Mouse (Mus musculus) stomach, embryonic 15.5 days (tissue): ENCODE measurements around the gene Acsf3. TPM values are rescaled to one million over a fixed set of nuclear protein-coding genes. Genes with fewer than 3 reads are reported as not detected.

Experiments
- ATAC-seq: fragments of 200-750 bp; cut with Nextera tagmentation; 2 replicates; pipeline ENCODE4 v1.8.0; 2017; ENCODE audit warnings: low read depth, moderate number of reproducible peaks, moderate TSS enrichment; ENCODE audit not compliant: insufficient read depth, low FRiP score
- H3K27ac ChIP-seq: fragments of 300-500 bp; sonication (generic); 2 replicates; pipeline ENCODE4 v1.5.1; 2015; ENCODE audit warnings: mild to moderate bottlenecking, inconsistent platforms
- H3K27me3 ChIP-seq: fragments of 300-500 bp; sonication (generic); replicated peaks from 2 replicates; pipeline ENCODE4 v1.6.1; 2015; ENCODE audit warnings: inconsistent platforms
- H3K36me3 ChIP-seq: fragments of 300-500 bp; sonication (generic); 2 replicates; pipeline ENCODE4 v1.6.1; 2015; ENCODE audit warnings: inconsistent platforms
- H3K4me1 ChIP-seq: fragments of 300-500 bp; sonication (generic); 2 replicates; pipeline ENCODE4 v1.6.1; 2015; ENCODE audit warnings: inconsistent platforms
- H3K4me2 ChIP-seq: fragments of 300-500 bp; sonication (generic); 2 replicates; pipeline ENCODE4 v1.6.1; 2015; ENCODE audit warnings: mild to moderate bottlenecking, inconsistent platforms
- H3K4me3 ChIP-seq: fragments of 300-500 bp; sonication (generic); replicated peaks from 2 replicates; pipeline ENCODE4 v1.5.1; 2015; ENCODE audit warnings: inconsistent platforms
- H3K9ac ChIP-seq: fragments of 300-500 bp; sonication (generic); 2 replicates; pipeline ENCODE4 v1.6.1; 2015; ENCODE audit warnings: inconsistent platforms
- H3K9me3 ChIP-seq: fragments of 300-500 bp; sonication (generic); 2 replicates; pipeline ENCODE4 v1.6.1; 2016; ENCODE audit warnings: inconsistent platforms
- WGBS: fragments of 180-500 bp; shearing (Covaris S2); methylation state at CpG from one replicate; pipeline ENCODE4 v1.1.7; 2015; 5-methylcytosine and 5-hydroxymethylcytosine counted together
- polyA plus RNA-seq: library from polyadenylated mRNA; unstranded; fragments of >200 nt; fragmentation: Nextera tagmentation; extraction: Ambion mirVana; gene quantifications from 2 replicates; pipeline ENCODE4 v1.2.1, GENCODE M21; 2015

Gene Acsf3
- polyA plus RNA-seq, 1 experiment from 2014 or later = 16.5 TPM

GRCm38 (mm10) chr8:122745022-122745749 lies 30.1 kb upstream of the Acsf3 start:
- Histone ChIP-seq H3K9ac (no peak overlapping the region), H3K27me3 (peaks cover 40% of the 10 kb centered on the region), H3K4me1 (no peaks in the 10 kb centered on the region), H3K4me2 (no peak overlapping the region), H3K36me3 (no peaks in the 10 kb centered on the region), H3K27ac (no peak overlapping the region), H3K4me3 (no peak overlapping the region), H3K9me3 (no peaks in the 10 kb centered on the region)
- no peak for ATAC-seq
- 27% methylated on average over 17 of the region's 17 CpGs for whole genome bisulfite sequencing

- no peak overlapping the region for H3K4me3 ChIP-seq
- H3K36me3 ChIP-seq = no peaks in the 10 kb centered on the region
- peaks cover 40% of the 10 kb centered on the region for H3K27me3 ChIP-seq
- H3K9ac ChIP-seq = no peak overlapping the region
- H3K9me3 ChIP-seq = no peaks in the 10 kb centered on the region
- WGBS = 20% methylated on average over 16 of the region's 16 CpGs
- no peaks in the 10 kb centered on the region for H3K4me1 ChIP-seq
- no peak for ATAC-seq
- no peak overlapping the region for H3K4me2 ChIP-seq
- no peak overlapping the region for H3K27ac ChIP-seq
These were observed 29.5 kb upstream of the Acsf3 start for GRCm38 (mm10) chr8:122745750-122746275.

DNA sequence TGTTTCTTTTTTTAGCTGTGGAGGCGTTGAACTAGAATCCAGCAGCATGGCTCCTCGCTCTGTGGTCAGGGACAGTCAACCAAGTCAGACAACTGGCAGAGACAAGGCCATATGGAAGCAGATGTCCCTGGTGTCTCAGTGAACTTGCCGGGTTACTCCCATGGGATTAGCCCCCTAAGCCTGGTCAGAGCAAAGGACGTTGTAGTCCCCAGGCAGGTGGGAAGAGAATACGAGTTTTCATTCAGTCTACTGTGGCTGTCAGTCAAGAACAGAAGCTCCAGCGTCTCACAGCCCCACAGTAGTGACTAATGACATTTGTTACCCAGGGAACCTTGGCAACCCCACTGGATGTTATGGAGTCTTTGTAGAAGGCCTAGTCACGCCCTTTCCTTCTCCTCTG lies 28.8 kb upstream of the Acsf3 start:
- H3K4me2 ChIP-seq = no peak overlapping the region
- no peak overlapping the region for H3K27ac ChIP-seq
- no peaks in the 10 kb centered on the region for H3K9me3 ChIP-seq
- WGBS = 62% methylated on average over 7 of the region's 7 CpGs
- no peaks in the 10 kb centered on the region for H3K36me3 ChIP-seq
- H3K27me3 ChIP-seq = peaks cover 40% of the 10 kb centered on the region
- H3K4me3 ChIP-seq = no peak overlapping the region
- no peak overlapping the region for H3K9ac ChIP-seq
- H3K4me1 ChIP-seq = no peaks in the 10 kb centered on the region
- no peak for ATAC-seq

DNA sequence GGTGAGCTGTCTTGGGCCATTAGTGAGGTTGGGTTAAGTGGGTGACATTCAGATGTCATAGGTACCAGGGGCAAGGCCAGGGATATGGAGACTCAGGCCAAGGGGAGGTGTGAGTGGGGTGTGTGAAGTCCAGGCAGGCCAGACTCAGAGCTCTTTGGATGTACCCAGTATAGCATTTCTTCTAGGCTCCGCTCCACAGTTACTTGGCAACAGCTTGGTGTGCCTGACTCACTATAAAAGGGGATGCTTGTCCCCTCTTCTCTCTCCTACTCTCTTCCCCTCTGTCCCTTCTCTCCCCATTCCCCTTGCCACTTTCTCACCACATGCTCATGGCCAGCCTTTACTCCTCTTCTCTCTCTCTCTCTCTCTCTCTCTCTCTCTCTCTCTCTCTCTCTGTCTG lies 27.5 kb upstream of the Acsf3 start:
- Histone ChIP-seq H3K4me2 (no peak overlapping the region), H3K27ac (no peak overlapping the region), H3K27me3 (peaks cover 37% of the 10 kb centered on the region), H3K9me3 (no peaks in the 10 kb centered on the region), H3K4me3 (no peak overlapping the region), H3K36me3 (no peaks in the 10 kb centered on the region), H3K4me1 (no peaks in the 10 kb centered on the region), H3K9ac (no peak overlapping the region)
- no peak for ATAC-seq
- WGBS = 86% methylated on average over 1 of the region's 1 CpGs

DNA sequence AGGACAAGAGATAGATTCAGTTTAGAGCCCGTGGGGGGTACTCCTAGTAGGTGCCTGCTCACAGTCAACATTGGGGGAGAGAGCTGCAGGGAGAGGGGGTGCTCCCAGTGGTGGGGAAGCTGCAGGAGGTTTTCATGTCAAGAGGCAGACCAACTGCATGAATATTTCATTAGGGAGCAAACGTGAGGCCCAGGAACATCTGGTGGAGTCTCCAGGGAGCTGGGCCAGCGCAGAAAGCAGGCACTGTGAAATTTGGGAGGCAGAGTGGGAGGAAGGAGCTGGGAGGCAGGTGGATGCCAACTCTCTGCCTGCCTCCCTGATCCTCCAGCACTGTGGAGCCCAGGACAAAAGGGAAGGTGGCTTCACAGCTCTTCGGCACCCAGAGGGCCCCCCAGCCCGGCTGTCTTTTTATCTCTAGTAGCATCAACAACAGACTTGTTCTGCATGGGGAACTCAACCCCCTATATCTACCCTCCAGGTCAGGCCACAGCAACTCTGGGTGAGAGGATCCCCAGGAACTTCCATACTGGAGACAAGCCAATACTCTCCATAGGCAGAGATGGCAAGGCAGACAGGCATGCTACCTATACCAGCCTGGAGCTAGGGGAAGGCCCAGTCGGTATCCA lies 25.8 kb upstream of the Acsf3 start:
- Histone ChIP-seq H3K36me3 (no peaks in the 10 kb centered on the region), H3K9ac (no peak overlapping the region), H3K27ac (no peak overlapping the region), H3K4me2 (no peak overlapping the region), H3K27me3 (peaks cover 27% of the 10 kb centered on the region; the same call in 1 of the 2 replicates), H3K4me1 (no peaks in the 10 kb centered on the region), H3K4me3 (no peak overlapping the region), H3K9me3 (no peaks in the 10 kb centered on the region)
- WGBS = 65% methylated on average over 6 of the region's 6 CpGs
- ATAC-seq = no peak

GRCm38 (mm10) chr8:122751342-122751741 lies 23.9 kb upstream of the Acsf3 start:
- Histone ChIP-seq H3K36me3 (no peaks in the 10 kb centered on the region), H3K27me3 (peaks cover 13% of the 10 kb centered on the region; the same call in 1 of the 2 replicates), H3K4me3 (no peak overlapping the region), H3K9ac (no peak overlapping the region), H3K9me3 (no peaks in the 10 kb centered on the region), H3K27ac (no peak overlapping the region), H3K4me2 (no peak overlapping the region), H3K4me1 (no peaks in the 10 kb centered on the region)
- no peak for ATAC-seq
- 81% methylated on average over 5 of the region's 5 CpGs for WGBS

GRCm38 (mm10) chr8:122752111-122752721 lies 23.1 kb upstream of the Acsf3 start:
- Histone ChIP-seq H3K9ac (no peak overlapping the region), H3K27ac (no peak overlapping the region), H3K36me3 (no peaks in the 10 kb centered on the region), H3K9me3 (no peaks in the 10 kb centered on the region), H3K27me3 (peaks cover 9% of the 10 kb centered on the region; the same call in 1 of the 2 replicates), H3K4me2 (no peak overlapping the region), H3K4me3 (no peak overlapping the region), H3K4me1 (no peaks in the 10 kb centered on the region)
- ATAC-seq = no peak
- WGBS = 82% methylated on average over 29 of the region's 29 CpGs

DNA sequence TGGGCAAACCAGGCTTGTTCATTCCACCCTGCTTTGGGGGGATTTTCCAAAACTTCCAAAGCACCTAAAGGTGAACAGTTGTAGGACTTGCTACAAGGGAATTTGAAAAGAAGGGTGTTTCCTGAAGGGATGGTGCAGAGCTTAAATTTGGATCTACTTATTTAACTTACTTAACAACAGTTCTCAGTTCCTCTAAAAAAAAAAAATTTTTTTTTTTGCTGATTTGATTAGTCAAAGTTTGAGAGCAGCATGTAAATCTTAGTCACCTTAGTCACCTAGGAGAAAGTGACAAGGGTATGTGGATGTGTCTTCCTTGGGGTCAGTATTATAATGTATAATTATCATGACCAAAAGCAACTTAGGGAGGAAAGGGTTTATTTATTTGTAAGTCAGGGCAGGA lies 16.7 kb upstream of the Acsf3 start:
- Histone ChIP-seq H3K9me3 (no peaks in the 10 kb centered on the region), H3K9ac (no peak overlapping the region), H3K27me3 (no peaks in the 10 kb centered on the region), H3K36me3 (no peaks in the 10 kb centered on the region), H3K4me3 (no peak overlapping the region), H3K27ac (no peak overlapping the region), H3K4me2 (no peak overlapping the region), H3K4me1 (0 out of 2 replicates have a peak, but pooled peaks cover 3% of the 10 kb centered on the region)
- ATAC-seq = no peak

- Histone ChIP-seq H3K9me3 (no peaks in the 10 kb centered on the region), H3K27me3 (no peaks in the 10 kb centered on the region), H3K27ac (no peak overlapping the region), H3K36me3 (no peaks in the 10 kb centered on the region), H3K4me3 (no peak overlapping the region), H3K4me1 (0 out of 2 replicates have a peak, but pooled peaks cover 3% of the 10 kb centered on the region), H3K9ac (no peak overlapping the region), H3K4me2 (no peak overlapping the region)
- 64% methylated on average over 7 of the region's 7 CpGs for WGBS
- no peak for ATAC-seq
These were observed 15.2 kb upstream of the Acsf3 start for GRCm38 (mm10) chr8:122760116-122760515.

DNA sequence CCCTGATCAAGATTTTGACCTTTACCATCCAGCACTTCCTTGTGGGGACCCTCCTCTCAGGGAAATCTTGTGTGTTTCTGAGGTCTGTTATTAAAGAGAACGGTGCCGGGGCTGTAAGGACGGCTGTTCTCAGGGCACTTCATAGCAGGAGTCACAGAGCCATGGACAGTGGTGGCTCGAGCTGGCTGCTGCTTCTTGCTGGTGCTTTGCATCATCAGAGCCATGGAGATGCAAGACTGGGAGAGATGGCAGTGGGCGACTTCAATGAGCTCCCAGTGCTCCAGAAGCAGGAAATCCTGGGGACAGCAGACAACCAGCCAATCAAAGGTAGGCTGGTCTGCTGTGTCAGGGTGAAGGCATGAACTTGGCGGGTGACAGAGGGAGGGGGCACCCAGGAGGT lies 14.2 kb upstream of the Acsf3 start:
- H3K4me3 ChIP-seq = no peak overlapping the region
- H3K4me1 ChIP-seq = 0 out of 2 replicates have a peak, but pooled peaks cover 3% of the 10 kb centered on the region
- H3K9me3 ChIP-seq = no peaks in the 10 kb centered on the region
- no peaks in the 10 kb centered on the region for H3K27me3 ChIP-seq
- ATAC-seq = no peak
- H3K36me3 ChIP-seq = no peaks in the 10 kb centered on the region
- 65% methylated on average over 6 of the region's 6 CpGs for WGBS
- no peak overlapping the region for H3K9ac ChIP-seq
- no peak overlapping the region for H3K4me2 ChIP-seq
- H3K27ac ChIP-seq = no peak overlapping the region

DNA sequence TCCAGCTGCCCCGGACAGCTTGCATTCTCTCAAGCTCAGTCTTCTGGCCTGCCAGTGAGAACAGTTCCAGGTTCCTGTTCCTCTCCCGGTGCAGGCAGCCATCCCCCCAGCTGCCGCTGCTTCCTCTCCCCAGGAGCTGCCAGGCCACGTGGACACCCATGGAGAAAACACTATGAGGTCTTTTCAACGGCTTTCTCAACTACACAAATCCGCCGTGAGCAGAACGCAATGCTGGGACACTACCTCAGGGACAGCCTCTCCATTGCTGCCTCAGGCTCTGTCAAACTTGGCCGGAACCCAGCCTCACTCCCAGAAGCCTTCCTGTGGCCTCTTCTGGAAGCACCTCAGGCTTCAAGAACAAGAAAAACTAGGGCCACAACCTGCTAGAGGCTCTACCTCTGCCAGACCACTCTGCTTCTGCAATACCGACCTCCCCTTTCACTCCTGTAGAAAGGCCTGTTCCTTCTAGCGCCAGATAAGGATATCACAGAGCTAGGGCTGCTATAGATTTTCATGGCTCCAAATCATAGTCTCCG lies 12.5 kb upstream of the Acsf3 start:
- no peaks in the 10 kb centered on the region for H3K27me3 ChIP-seq
- peak overlapping the region; percentile 21; the same call in 1 of the 2 replicates for H3K27ac ChIP-seq
- H3K4me2 ChIP-seq = no peak overlapping the region
- no peak for ATAC-seq
- H3K4me1 ChIP-seq = 0 out of 2 replicates have a peak, but pooled peaks cover 3% of the 10 kb centered on the region
- no peak overlapping the region for H3K9ac ChIP-seq
- no peaks in the 10 kb centered on the region for H3K9me3 ChIP-seq
- 64% methylated on average over 12 of the region's 12 CpGs for WGBS
- no peaks in the 10 kb centered on the region for H3K36me3 ChIP-seq
- no peak overlapping the region for H3K4me3 ChIP-seq
